Mouse (Mus musculus): ENCODE results near the gene Ccdc163. TPM values are rescaled to one million over a fixed set of nuclear protein-coding genes. Genes with fewer than 3 reads are reported as not detected.
A peak's percentile ranks its signal among the peaks of the same experiment; 100 is the strongest.
"Not testable (repeated sequence)": the region's sequence is repeated elsewhere in the genome, so short reads cannot be mapped to it uniquely, and the experiment has no call there.

Gene Ccdc163
- total RNA-seq (2021): 1 to 10 TPM; 4.2 to 7.6 TPM
- long read RNA-seq, experiment 1, partial matches to known transcripts: 0 of 1 reads
- long read RNA-seq, experiment 1, other reads (novel, unspliced or antisense): 1 of 1 reads
- long read RNA-seq, experiment 2: 0 reads

- peak; percentile 10 for TF ChIP-seq CTCF (IDR thresholded peaks at IDR 0.05)
- intact Hi-C loops (cut with DNase I): no loop called here
- DNase-seq (ENCODE audit: extremely low spot score in 1 of 2, low spot score in 2 of 2): peak; percentile 85 to 92
- Histone ChIP-seq H3K4me3 (peak within 1 kb of the TSS; percentile 76), H3K27ac (peak within 1 kb of the TSS; percentile 88)
Observed at GRCm38 (mm10) chr4:116708201-116708764, at the start of gene Ccdc163, which contains the start of gene Mmachc. Gene Ccdc163, plus strand, starts transcription at chr4:116708509. Gene Mmachc, minus strand, starts transcription at chr4:116708406.

GRCm38 (mm10) chr4:116659474-116659873 lies 48.8 kb upstream of the Ccdc163 start:
- no peak for DNase-seq (ENCODE audit: extremely low spot score in 1 of 2, low spot score in 2 of 2)
- no peak overlapping the region for H3K4me3 ChIP-seq
- TF ChIP-seq CTCF (IDR thresholded peaks at IDR 0.05): no peak
- intact Hi-C loops (cut with DNase I): no loop called here
- no peak overlapping the region for H3K27ac ChIP-seq

DNA sequence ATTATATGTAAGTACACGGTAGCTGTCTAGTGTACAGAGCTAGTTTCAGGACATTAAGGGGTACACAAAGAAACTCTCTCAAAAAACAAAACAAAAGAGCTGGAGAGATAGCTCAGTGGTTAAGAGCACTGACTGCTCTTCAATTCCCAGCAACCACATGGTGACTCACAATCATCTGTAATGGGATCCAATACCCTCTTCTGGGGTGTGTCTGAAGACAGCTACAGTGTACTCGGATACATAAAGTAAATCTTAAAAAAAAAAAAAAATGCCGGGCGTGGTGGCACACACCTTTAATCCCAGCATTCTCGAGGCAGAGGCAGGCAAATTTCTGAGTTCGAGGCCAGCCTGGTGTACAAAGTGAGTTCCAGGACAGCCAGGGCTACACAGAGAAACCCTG lies 48.4 kb upstream of the Ccdc163 start:
- H3K4me3 ChIP-seq; DNase-seq (ENCODE audit: extremely low spot score in 1 of 2, low spot score in 2 of 2); H3K27ac ChIP-seq; intact Hi-C loops (cut with DNase I): not testable (repeated sequence)

DNA sequence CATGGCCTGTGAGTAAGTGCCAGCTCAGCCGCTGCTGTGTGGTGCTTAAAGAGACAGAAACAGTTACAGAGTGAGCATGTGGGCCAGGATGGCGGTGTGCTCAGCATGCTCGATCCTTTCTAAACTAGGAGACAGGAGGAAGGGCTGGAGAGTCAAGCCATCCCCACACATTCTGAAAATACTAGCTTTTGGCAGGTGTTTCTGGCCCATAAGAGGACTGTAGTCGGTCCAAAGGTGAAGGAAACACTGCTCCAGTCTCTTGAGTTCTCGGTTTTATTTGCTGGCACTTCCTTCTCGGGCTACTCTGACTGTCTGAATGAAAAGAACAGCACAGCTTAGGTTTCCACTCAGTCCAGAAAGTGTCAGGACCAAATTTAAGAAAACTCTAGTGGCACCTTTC lies 47.5 kb upstream of the Ccdc163 start:
- intact Hi-C loops (cut with DNase I): no loop called here
- Histone ChIP-seq H3K27ac (no peak overlapping the region), H3K4me3 (no peak overlapping the region)
- DNase-seq (ENCODE audit: extremely low spot score in 1 of 2, low spot score in 2 of 2): no peak
- no peak for TF ChIP-seq CTCF (IDR thresholded peaks at IDR 0.05)

GRCm38 (mm10) chr4:116661998-116662397 lies 46.3 kb upstream of the Ccdc163 start:
- Histone ChIP-seq H3K27ac (no peak overlapping the region), H3K4me3 (no peak overlapping the region)
- no peak for TF ChIP-seq CTCF (IDR thresholded peaks at IDR 0.05)
- intact Hi-C loops (cut with DNase I): no loop called here
- DNase-seq (ENCODE audit: extremely low spot score in 1 of 2, low spot score in 2 of 2): no peak

GRCm38 (mm10) chr4:116666625-116667024 lies 41.7 kb upstream of the Ccdc163 start:
- Histone ChIP-seq H3K27ac (no peak overlapping the region), H3K4me3 (no peak overlapping the region)
- TF ChIP-seq CTCF (IDR thresholded peaks at IDR 0.05): no peak
- intact Hi-C loops (cut with DNase I): no loop called here
- no peak for DNase-seq (ENCODE audit: extremely low spot score in 1 of 2, low spot score in 2 of 2)

GRCm38 (mm10) chr4:116668145-116668544 lies 40.2 kb upstream of the Ccdc163 start:
- Histone ChIP-seq H3K27ac (no peak overlapping the region), H3K4me3 (no peak overlapping the region)
- intact Hi-C loops (cut with DNase I): no loop called here
- no peak for DNase-seq (ENCODE audit: extremely low spot score in 1 of 2, low spot score in 2 of 2)
- TF ChIP-seq CTCF (IDR thresholded peaks at IDR 0.05): no peak

GRCm38 (mm10) chr4:116669291-116669690 lies 39.0 kb upstream of the Ccdc163 start:
- peak; percentile 44 for TF ChIP-seq CTCF (IDR thresholded peaks at IDR 0.05)
- no peak for DNase-seq (ENCODE audit: extremely low spot score in 1 of 2, low spot score in 2 of 2)
- H3K27ac ChIP-seq: no peak overlapping the region
- intact Hi-C loops (cut with DNase I): no loop called here
- no peak overlapping the region for H3K4me3 ChIP-seq

GRCm38 (mm10) chr4:116672785-116673184 lies 35.5 kb upstream of the Ccdc163 start:
- no peak for TF ChIP-seq CTCF (IDR thresholded peaks at IDR 0.05)
- DNase-seq (ENCODE audit: extremely low spot score in 1 of 2, low spot score in 2 of 2): no peak
- intact Hi-C loops (cut with DNase I): no loop called here
- Histone ChIP-seq H3K27ac (no peak overlapping the region), H3K4me3 (no peak overlapping the region)

DNA sequence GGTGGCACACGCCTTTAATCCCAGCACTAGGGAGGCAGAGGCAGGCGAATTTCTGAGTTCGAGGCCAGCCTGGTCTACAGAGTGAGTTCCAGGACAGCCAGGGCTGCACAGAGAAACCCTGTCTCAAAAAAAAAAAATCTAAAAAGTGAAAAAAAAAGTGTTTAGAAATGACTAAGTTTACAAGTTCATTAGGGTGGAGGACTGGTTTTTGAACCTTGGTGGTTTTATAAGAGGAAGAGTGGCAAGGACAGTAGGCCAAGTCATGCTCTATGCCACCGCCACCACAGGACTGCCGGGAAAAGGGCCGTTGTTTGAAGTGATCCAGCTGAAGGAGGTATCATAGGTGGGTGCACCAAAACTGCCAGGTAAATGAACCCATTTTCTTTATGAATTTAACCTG lies 33.5 kb upstream of the Ccdc163 start:
- H3K27ac ChIP-seq; H3K4me3 ChIP-seq; DNase-seq (ENCODE audit: extremely low spot score in 1 of 2, low spot score in 2 of 2); intact Hi-C loops (cut with DNase I): not testable (repeated sequence)

DNA sequence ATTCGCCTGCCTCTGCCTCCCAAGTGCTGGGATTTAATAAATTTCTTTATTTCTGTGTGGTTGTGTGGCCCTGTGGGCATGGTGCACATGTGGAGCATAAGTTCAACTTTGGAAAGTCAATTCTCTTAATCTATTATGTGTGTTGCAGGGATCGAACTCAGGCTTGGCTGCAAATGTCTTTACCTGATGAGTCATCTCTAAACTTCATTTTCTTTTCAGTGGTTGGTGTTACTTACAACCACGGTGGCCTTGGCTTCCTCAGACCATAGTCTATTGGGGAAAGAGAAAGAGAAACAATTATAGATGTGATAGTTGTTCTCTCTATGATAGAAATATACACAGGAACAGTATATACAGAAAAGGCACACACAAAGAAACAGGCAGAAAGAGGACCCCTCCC lies 32.3 kb upstream of the Ccdc163 start:
- TF ChIP-seq CTCF (IDR thresholded peaks at IDR 0.05): no peak
- H3K27ac ChIP-seq: no peak overlapping the region
- H3K4me3 ChIP-seq: no peak overlapping the region
- intact Hi-C loops (cut with DNase I): no loop called here
- DNase-seq (ENCODE audit: extremely low spot score in 1 of 2, low spot score in 2 of 2): no peak

DNA sequence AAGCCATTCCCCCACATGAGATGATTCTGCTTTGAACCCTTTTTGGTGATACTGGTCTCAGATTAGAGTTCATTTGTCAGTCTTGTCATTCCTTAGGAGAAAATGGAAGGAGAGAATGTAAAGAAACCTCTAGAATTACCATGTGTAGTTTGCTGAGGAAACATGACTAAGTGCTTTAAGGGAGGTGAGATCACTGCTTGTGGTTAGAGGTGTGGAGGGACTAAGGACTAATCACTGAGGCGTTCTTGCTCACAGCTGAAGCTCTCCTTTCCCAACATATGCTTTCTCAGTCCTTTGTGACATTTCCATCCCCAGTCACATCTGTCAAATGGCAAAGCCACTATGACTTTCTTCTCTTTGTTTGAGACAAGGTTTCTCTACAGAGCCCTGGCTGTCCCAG lies 30.5 kb upstream of the Ccdc163 start:
- no peak overlapping the region for H3K4me3 ChIP-seq
- TF ChIP-seq CTCF (IDR thresholded peaks at IDR 0.05): no peak
- intact Hi-C loops (cut with DNase I): no loop called here
- no peak for DNase-seq (ENCODE audit: extremely low spot score in 1 of 2, low spot score in 2 of 2)
- H3K27ac ChIP-seq: no peak overlapping the region

DNA sequence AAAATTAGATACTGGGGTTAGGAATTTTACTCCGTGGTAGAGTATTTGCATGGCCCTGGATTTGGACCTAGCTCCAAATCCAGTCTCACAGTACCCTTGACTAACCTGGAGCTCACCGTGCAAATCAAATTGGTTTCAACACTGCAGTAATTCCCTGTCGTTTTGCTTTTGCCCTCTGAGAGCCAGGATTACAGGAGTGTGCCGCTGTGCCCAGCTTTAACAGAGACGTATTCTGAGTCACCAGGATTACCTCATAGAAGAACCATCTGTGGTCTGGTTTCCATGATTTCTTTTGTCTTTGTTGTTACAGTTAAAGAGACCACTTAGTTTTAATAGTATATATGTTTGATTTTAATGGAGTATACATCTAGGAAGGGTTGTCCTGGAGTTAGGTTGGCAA lies 29.2 kb upstream of the Ccdc163 start:
- no peak overlapping the region for H3K4me3 ChIP-seq
- intact Hi-C loops (cut with DNase I): no loop called here
- no peak for TF ChIP-seq CTCF (IDR thresholded peaks at IDR 0.05)

DNA sequence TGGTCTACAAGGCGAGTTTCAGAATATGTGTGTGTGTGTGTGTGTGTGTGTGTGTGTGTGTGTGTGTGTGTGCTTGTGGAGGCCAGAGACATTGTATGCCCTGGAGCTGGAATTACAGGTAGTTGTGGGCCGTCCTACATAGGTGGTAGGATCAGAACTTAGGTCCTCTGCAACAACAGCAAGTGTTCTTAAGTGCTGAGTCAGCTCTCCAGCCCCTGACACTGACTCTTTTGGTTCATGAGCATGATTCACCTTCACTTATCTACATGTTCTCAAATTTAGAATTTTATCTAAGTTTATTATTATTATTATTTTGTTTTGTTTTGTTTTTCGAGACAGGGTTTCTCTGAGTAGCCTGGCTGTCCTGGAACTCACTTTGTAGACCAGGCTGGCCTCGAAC lies 27.8 kb upstream of the Ccdc163 start:
- H3K27ac ChIP-seq; intact Hi-C loops (cut with DNase I); H3K4me3 ChIP-seq; DNase-seq (ENCODE audit: extremely low spot score in 1 of 2, low spot score in 2 of 2): not testable (repeated sequence)

More for the DNA sequence above, 29.2 kb upstream of the Ccdc163 start:
- no peak overlapping the region for H3K27ac ChIP-seq
- DNase-seq (ENCODE audit: extremely low spot score in 1 of 2, low spot score in 2 of 2): no peak

Measured in left cerebral cortex, adult 2 months (tissue).